Mouse (Mus musculus) adrenal gland (tissue): ENCODE results near the gene Naip1.
"Not testable (repeated sequence)": the region's sequence is repeated elsewhere in the genome, so short reads cannot be mapped to it uniquely, and the experiment has no call there.

Experiments
- intact Hi-C: fragments of 180-260 bp; cut with DNase I; formaldehyde crosslinking; loops from one replicate; pipeline ENCODE4 v1.15.1; 2025

Gene Naip1

GRCm38 (mm10) chr13:100408242-100408641 lies 44.4 kb downstream of the Naip1 start:
- intact Hi-C loops, result no loop called here

GRCm38 (mm10) chr13:100402930-100403637 lies 49.6 kb downstream of the Naip1 start:
- intact Hi-C loops, result not testable (repeated sequence)

- intact Hi-C loops, result loop anchor here (5.0 kb wide), 1 partner anchor 279 kb away; no protein-coding TSS in a partner anchor
Observed at GRCm38 (mm10) chr13:100391021-100391420, 61.6 kb downstream of the Naip1 start.

- intact Hi-C loops, result no loop called here
Observed at GRCm38 (mm10) chr13:100370536-100370935, 82.1 kb downstream of the Naip1 start.
